Mouse (Mus musculus): ENCODE measurements around the gene Mei1. TPM values are rescaled to one million over a fixed set of nuclear protein-coding genes. Genes with fewer than 3 reads are reported as not detected.

Gene Mei1
- polyA plus RNA-seq, 1 experiment from 2014 or later, result not detected

- H3K36me3 ChIP-seq (ENCODE audit: control insufficient read depth, insufficient read depth), result no peaks in the 10 kb centered on the region
- no peaks in the 10 kb centered on the region for H3K9me3 ChIP-seq (ENCODE audit: control insufficient read depth)
- no peak overlapping the region for H3K4me2 ChIP-seq (replicated peaks; ENCODE audit: low read depth)
- H3K4me3 ChIP-seq (ENCODE audit: low read depth, low read length), result no peak overlapping the region
- 88% methylated on average over 4 of the region's 4 CpGs for WGBS
- no peak for ATAC-seq
- no peaks in the 10 kb centered on the region for H3K27me3 ChIP-seq (replicated peaks; ENCODE audit: control insufficient read depth, insufficient read depth, low read length)
- H3K4me1 ChIP-seq (replicated peaks; ENCODE audit: control insufficient read depth, insufficient read depth, low read length), result peaks cover 3% of the 10 kb centered on the region; the same call in 1 of the 2 replicates
- H3K27ac ChIP-seq (ENCODE audit: low read depth, low read length), result no peak overlapping the region
- H3K9ac ChIP-seq (ENCODE audit: low read depth, low read length), result no peak overlapping the region
- TF ChIP-seq CTCF (IDR thresholded peaks at IDR 0.05; ENCODE audit: low read depth), result no peak
Observed at GRCm38 (mm10) chr15:82151176-82151575, 81.4 kb downstream of the Mei1 start.

- no peak for ATAC-seq
- Histone ChIP-seq H3K4me2 (replicated peaks; ENCODE audit: low read depth) (no peak overlapping the region), H3K9ac (ENCODE audit: low read depth, low read length) (no peak overlapping the region), H3K27ac (ENCODE audit: low read depth, low read length) (no peak overlapping the region), H3K27me3 (replicated peaks; ENCODE audit: control insufficient read depth, insufficient read depth, low read length) (no peaks in the 10 kb centered on the region), H3K9me3 (ENCODE audit: control insufficient read depth) (no peaks in the 10 kb centered on the region), H3K36me3 (ENCODE audit: control insufficient read depth, insufficient read depth) (no peaks in the 10 kb centered on the region), H3K4me1 (replicated peaks; ENCODE audit: control insufficient read depth, insufficient read depth, low read length) (0 out of 2 replicates have a peak, but pooled peaks cover 3% of the 10 kb centered on the region), H3K4me3 (ENCODE audit: low read depth, low read length) (no peak overlapping the region)
- 65% methylated on average over 12 of the region's 12 CpGs for WGBS
- TF ChIP-seq CTCF (IDR thresholded peaks at IDR 0.05; ENCODE audit: low read depth), result no peak
Observed at GRCm38 (mm10) chr15:82152022-82152421, 82.2 kb downstream of the Mei1 start.

GRCm38 (mm10) chr15:82152435-82152834 lies 82.6 kb downstream of the Mei1 start:
- no peaks in the 10 kb centered on the region for H3K36me3 ChIP-seq (ENCODE audit: control insufficient read depth, insufficient read depth)
- H3K9me3 ChIP-seq (ENCODE audit: control insufficient read depth), result no peaks in the 10 kb centered on the region
- H3K27me3 ChIP-seq (replicated peaks; ENCODE audit: control insufficient read depth, insufficient read depth, low read length), result no peaks in the 10 kb centered on the region
- no peak overlapping the region for H3K9ac ChIP-seq (ENCODE audit: low read depth, low read length)
- no peak overlapping the region for H3K4me3 ChIP-seq (ENCODE audit: low read depth, low read length)
- no peak overlapping the region for H3K27ac ChIP-seq (ENCODE audit: low read depth, low read length)
- no peak for ATAC-seq
- whole genome bisulfite sequencing, result 75% methylated on average over 7 of the region's 7 CpGs
- H3K4me2 ChIP-seq (replicated peaks; ENCODE audit: low read depth), result no peak overlapping the region
- H3K4me1 ChIP-seq (replicated peaks; ENCODE audit: control insufficient read depth, insufficient read depth, low read length), result 0 out of 2 replicates have a peak, but pooled peaks cover 3% of the 10 kb centered on the region
- no peak for TF ChIP-seq CTCF (IDR thresholded peaks at IDR 0.05; ENCODE audit: low read depth)

- no peak overlapping the region for H3K4me3 ChIP-seq (ENCODE audit: low read depth, low read length)
- no peak overlapping the region for H3K9ac ChIP-seq (ENCODE audit: low read depth, low read length)
- no peak for ATAC-seq
- peaks cover 18% of the 10 kb centered on the region for H3K4me1 ChIP-seq (replicated peaks; ENCODE audit: control insufficient read depth, insufficient read depth, low read length)
- WGBS, result 79% methylated on average over 6 of the region's 6 CpGs
- no peaks in the 10 kb centered on the region for H3K27me3 ChIP-seq (replicated peaks; ENCODE audit: control insufficient read depth, insufficient read depth, low read length)
- TF ChIP-seq CTCF (IDR thresholded peaks at IDR 0.05; ENCODE audit: low read depth), result no peak
- H3K27ac ChIP-seq (ENCODE audit: low read depth, low read length), result no peak overlapping the region
- no peaks in the 10 kb centered on the region for H3K36me3 ChIP-seq (ENCODE audit: control insufficient read depth, insufficient read depth)
- H3K4me2 ChIP-seq (replicated peaks; ENCODE audit: low read depth), result no peak overlapping the region
- no peaks in the 10 kb centered on the region for H3K9me3 ChIP-seq (ENCODE audit: control insufficient read depth)
Observed at GRCm38 (mm10) chr15:82156298-82156697, 86.5 kb downstream of the Mei1 start.

- no peaks in the 10 kb centered on the region for H3K9me3 ChIP-seq (ENCODE audit: control insufficient read depth)
- no peak overlapping the region for H3K4me3 ChIP-seq (ENCODE audit: low read depth, low read length)
- no peak for TF ChIP-seq CTCF (IDR thresholded peaks at IDR 0.05; ENCODE audit: low read depth)
- H3K36me3 ChIP-seq (ENCODE audit: control insufficient read depth, insufficient read depth), result no peaks in the 10 kb centered on the region
- 48% methylated on average over 10 of the region's 10 CpGs for WGBS
- no peak overlapping the region for H3K27ac ChIP-seq (ENCODE audit: low read depth, low read length)
- H3K9ac ChIP-seq (ENCODE audit: low read depth, low read length), result no peak overlapping the region
- H3K27me3 ChIP-seq (replicated peaks; ENCODE audit: control insufficient read depth, insufficient read depth, low read length), result no peaks in the 10 kb centered on the region
- H3K4me1 ChIP-seq (replicated peaks; ENCODE audit: control insufficient read depth, insufficient read depth, low read length), result peaks cover 21% of the 10 kb centered on the region
- ATAC-seq, result no peak
- no peak overlapping the region for H3K4me2 ChIP-seq (replicated peaks; ENCODE audit: low read depth)
Observed at GRCm38 (mm10) chr15:82156902-82157301, 87.1 kb downstream of the Mei1 start.

GRCm38 (mm10) chr15:82158243-82159035 lies 88.6 kb downstream of the Mei1 start:
- H3K4me3 ChIP-seq (ENCODE audit: low read depth, low read length), result no peak overlapping the region
- no peaks in the 10 kb centered on the region for H3K27me3 ChIP-seq (replicated peaks; ENCODE audit: control insufficient read depth, insufficient read depth, low read length)
- H3K36me3 ChIP-seq (ENCODE audit: control insufficient read depth, insufficient read depth), result no peaks in the 10 kb centered on the region
- H3K9ac ChIP-seq (ENCODE audit: low read depth, low read length), result no peak overlapping the region
- H3K4me1 ChIP-seq (replicated peaks; ENCODE audit: control insufficient read depth, insufficient read depth, low read length), result peaks cover 22% of the 10 kb centered on the region
- H3K9me3 ChIP-seq (ENCODE audit: control insufficient read depth), result no peaks in the 10 kb centered on the region
- no peak for TF ChIP-seq CTCF (IDR thresholded peaks at IDR 0.05; ENCODE audit: low read depth)
- no peak for ATAC-seq
- 39% methylated on average over 17 of the region's 17 CpGs for WGBS
- H3K4me2 ChIP-seq (replicated peaks; ENCODE audit: low read depth), result no peak overlapping the region
- peak overlapping the region; percentile 16; the same call in 1 of the 2 replicates for H3K27ac ChIP-seq (ENCODE audit: low read depth, low read length)
